Mouse (Mus musculus): ENCODE data around the gene Ces1f. TPM values are rescaled to one million over a fixed set of nuclear protein-coding genes. Genes with fewer than 3 reads are reported as not detected.
"Not testable (repeated sequence)": the region's sequence is repeated elsewhere in the genome, so short reads cannot be mapped to it uniquely, and the experiment has no call there.

The Ces1f gene
- not detected in 3 replicates for total RNA-seq (2017)

DNA sequence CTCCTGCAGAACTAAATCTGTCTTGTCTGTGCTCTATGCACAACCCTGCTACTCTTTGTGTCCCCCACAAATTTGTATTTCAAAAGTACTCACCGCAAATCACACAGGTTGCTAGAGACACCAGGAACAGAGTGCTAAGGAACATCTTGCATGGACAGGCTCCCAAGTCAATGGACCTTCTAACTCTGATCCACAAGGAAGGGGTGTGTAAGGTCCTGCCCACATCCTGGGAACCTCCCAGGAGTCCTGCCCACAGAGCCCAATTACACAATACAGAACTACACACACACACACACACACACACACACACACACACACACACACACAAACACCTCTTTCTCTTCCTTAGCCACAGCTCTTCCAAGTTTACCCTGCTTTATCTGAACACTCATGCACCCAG lies at the start of gene Ces1f:
Ces1f (minus strand) TSS at position 192 of the 400 bp plus-strand sequence.
- no peak for ATAC-seq (replicated peaks; ENCODE audit: insufficient number of reproducible peaks, low FRiP score, low TSS enrichment, poor library complexity, severe bottlenecking)

GRCm38 (mm10) chr8:93325123-93325522 lies 45.6 kb upstream of the Ces1f start:
- ATAC-seq (replicated peaks; ENCODE audit: insufficient number of reproducible peaks, low FRiP score, low TSS enrichment, poor library complexity, severe bottlenecking): no peak

GRCm38 (mm10) chr8:93317031-93317430 lies 37.5 kb upstream of the Ces1f start:
- ATAC-seq (replicated peaks; ENCODE audit: insufficient number of reproducible peaks, low FRiP score, low TSS enrichment, poor library complexity, severe bottlenecking): no peak

GRCm38 (mm10) chr8:93315557-93315956 lies 36.0 kb upstream of the Ces1f start:
- no peak for ATAC-seq (replicated peaks; ENCODE audit: insufficient number of reproducible peaks, low FRiP score, low TSS enrichment, poor library complexity, severe bottlenecking)

GRCm38 (mm10) chr8:93283896-93284295 lies 4.3 kb upstream of the Ces1f start:
- no peak for ATAC-seq (replicated peaks; ENCODE audit: insufficient number of reproducible peaks, low FRiP score, low TSS enrichment, poor library complexity, severe bottlenecking)

DNA sequence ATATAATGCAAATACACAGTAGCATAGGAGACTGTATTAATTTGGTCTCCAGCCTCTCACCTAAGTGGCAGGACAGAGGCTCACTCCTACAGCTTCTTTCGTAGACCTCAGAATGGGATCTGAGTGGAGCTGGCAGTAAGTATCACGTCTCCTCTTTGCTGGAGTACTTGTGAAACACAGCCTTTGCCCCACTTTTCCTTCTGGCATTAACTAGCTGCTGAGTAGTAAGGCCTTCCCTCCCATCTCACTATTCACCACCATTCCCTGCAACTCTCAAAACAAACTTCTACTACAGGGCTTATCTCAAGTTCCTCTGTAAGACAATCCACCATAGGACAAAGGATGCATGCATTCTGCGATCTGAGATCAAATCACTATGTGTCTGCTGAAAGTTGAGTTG lies 2.8 kb upstream of the Ces1f start:
- ATAC-seq (replicated peaks; ENCODE audit: insufficient number of reproducible peaks, low FRiP score, low TSS enrichment, poor library complexity, severe bottlenecking): no peak

- ATAC-seq (replicated peaks; ENCODE audit: insufficient number of reproducible peaks, low FRiP score, low TSS enrichment, poor library complexity, severe bottlenecking): no peak
Measured at GRCm38 (mm10) chr8:93278176-93278805, 1.3 kb downstream of the Ces1f start.

GRCm38 (mm10) chr8:93274609-93275008 lies 4.9 kb downstream of the Ces1f start:
- no peak for ATAC-seq (replicated peaks; ENCODE audit: insufficient number of reproducible peaks, low FRiP score, low TSS enrichment, poor library complexity, severe bottlenecking)

DNA sequence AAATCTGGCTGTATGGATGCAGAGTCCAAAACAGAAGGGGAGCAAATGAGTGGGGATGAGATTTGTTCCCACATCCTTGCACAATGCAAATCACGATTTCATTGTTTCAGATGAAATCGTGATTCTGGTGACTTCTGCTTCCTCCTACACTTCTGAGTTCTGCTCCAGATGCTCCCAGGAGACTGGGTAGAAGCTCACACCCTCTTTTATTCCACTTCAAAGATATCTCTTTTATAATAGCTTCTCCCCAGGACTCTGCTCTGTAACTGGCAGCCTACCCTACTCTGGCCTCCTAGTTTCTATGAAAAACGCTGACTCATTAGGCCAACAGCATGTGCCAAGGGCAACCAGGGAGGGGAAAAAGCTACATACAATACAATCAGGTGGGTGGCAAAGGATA lies 6.2 kb downstream of the Ces1f start:
- ATAC-seq (replicated peaks; ENCODE audit: insufficient number of reproducible peaks, low FRiP score, low TSS enrichment, poor library complexity, severe bottlenecking): no peak

- no peak for ATAC-seq (replicated peaks; ENCODE audit: insufficient number of reproducible peaks, low FRiP score, low TSS enrichment, poor library complexity, severe bottlenecking)
Measured at GRCm38 (mm10) chr8:93272686-93273085, 6.9 kb downstream of the Ces1f start.

DNA sequence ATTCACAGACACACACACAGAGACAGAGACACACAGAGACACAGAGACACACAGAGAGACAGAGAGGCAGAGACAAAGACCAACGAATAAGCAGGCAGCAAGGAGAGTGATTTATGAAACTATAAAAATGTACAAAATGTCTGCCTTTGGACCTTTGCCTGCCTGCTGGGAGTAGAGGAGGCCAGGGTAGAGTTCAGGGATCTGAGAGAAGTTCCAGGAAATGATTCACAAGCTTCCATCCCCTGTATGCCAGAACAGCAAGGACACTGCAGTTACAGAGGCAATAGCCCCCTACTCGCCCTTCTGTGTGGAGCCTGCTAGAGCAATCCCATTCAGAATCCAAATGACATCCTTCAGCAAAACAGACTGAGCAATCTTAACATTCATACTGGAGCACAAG lies 18.1 kb downstream of the Ces1f start:
- no peak for ATAC-seq (replicated peaks; ENCODE audit: insufficient number of reproducible peaks, low FRiP score, low TSS enrichment, poor library complexity, severe bottlenecking)

GRCm38 (mm10) chr8:93252400-93252925 lies 27.1 kb downstream of the Ces1f start:
- ATAC-seq (replicated peaks; ENCODE audit: insufficient number of reproducible peaks, low FRiP score, low TSS enrichment, poor library complexity, severe bottlenecking): no peak

GRCm38 (mm10) chr8:93246057-93246456 lies 33.5 kb downstream of the Ces1f start:
- ATAC-seq (replicated peaks; ENCODE audit: insufficient number of reproducible peaks, low FRiP score, low TSS enrichment, poor library complexity, severe bottlenecking): no peak

GRCm38 (mm10) chr8:93239884-93240283 lies 39.7 kb downstream of the Ces1f start:
- no peak for ATAC-seq (replicated peaks; ENCODE audit: insufficient number of reproducible peaks, low FRiP score, low TSS enrichment, poor library complexity, severe bottlenecking)

DNA sequence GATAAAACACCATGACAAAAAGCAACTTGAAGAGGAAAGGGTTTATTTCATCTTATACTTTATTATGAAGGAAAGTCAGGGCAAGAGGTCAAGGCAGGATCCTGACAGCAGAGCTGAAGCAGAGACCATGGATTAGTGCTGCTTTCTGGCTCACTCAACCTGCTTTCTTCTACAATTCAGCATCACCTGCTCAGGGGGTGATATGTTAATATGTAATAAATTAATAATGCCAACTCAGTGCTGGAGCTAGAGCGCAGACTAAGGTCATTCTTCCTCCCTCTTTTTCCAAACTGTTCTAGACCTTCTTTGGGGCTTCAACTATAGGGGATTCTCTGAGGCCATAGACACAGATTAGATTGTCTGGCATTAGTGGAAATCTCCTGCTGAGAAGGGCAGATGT lies 43.9 kb downstream of the Ces1f start:
- no peak for ATAC-seq (replicated peaks; ENCODE audit: insufficient number of reproducible peaks, low FRiP score, low TSS enrichment, poor library complexity, severe bottlenecking)

- no peak for ATAC-seq (replicated peaks; ENCODE audit: insufficient number of reproducible peaks, low FRiP score, low TSS enrichment, poor library complexity, severe bottlenecking)
Measured at GRCm38 (mm10) chr8:93234706-93235105, 44.8 kb downstream of the Ces1f start.

- no peak for ATAC-seq (replicated peaks; ENCODE audit: insufficient number of reproducible peaks, low FRiP score, low TSS enrichment, poor library complexity, severe bottlenecking)
Measured at GRCm38 (mm10) chr8:93234068-93234467, 45.5 kb downstream of the Ces1f start.

DNA sequence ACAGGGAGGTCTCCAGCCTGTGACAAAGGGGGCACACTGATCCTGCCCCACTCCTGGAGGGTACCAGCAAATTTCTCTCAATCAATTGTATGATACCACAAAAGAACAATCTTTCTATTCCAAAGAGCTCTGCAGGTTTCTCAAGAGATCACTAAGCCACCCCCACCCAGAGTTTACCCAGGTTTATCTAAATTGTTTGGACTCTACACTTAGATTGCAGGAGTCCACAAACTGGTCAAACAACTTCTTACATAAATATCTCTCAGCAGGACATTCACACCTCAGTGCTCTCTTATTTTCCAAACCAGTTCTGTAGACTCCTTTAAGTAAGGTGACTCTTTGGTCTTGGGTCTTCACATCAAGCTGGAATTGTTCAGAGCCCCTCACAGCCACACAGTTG lies 50.1 kb downstream of the Ces1f start, which contains the start of gene Ces1e:
Ces1e (minus strand) TSS at position 174 of the 400 bp plus-strand sequence.
- ATAC-seq (replicated peaks; ENCODE audit: insufficient number of reproducible peaks, low FRiP score, low TSS enrichment, poor library complexity, severe bottlenecking): no peak

GRCm38 (mm10) chr8:93228673-93229370 lies 50.7 kb downstream of the Ces1f start:
- no peak for ATAC-seq (replicated peaks; ENCODE audit: insufficient number of reproducible peaks, low FRiP score, low TSS enrichment, poor library complexity, severe bottlenecking)

DNA sequence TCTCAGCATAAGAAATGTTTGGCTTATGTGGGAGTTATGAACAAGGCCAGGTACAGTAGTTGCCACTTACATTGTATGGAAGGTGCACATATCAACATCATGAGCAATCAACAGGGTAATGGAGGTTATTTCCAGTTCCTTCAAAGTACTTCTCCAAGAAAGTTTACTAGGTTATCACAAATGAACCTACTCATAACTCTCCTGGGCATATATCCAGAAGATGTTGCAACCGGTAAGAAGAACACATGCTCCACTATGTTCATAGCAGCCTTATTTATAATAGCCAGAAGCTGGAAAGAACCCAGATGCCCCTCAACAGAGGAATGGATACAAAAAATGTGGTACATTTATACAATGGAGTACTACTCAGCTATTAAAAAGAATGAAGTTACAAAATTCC lies 53.1 kb downstream of the Ces1f start:
- ATAC-seq (replicated peaks; ENCODE audit: insufficient number of reproducible peaks, low FRiP score, low TSS enrichment, poor library complexity, severe bottlenecking): not testable (repeated sequence)

All from monocyte, adult 5-6 weeks (primary cell).